Mouse (Mus musculus) erythroblast, embryonic 14.5 days (primary cell): Measurements from ENCODE around the gene Prkcb.

Experiments
- GATA1 ChIP-seq: IDR thresholded peaks from 2 replicates; pipeline ENCODE4 v1.6.1; 2012; ENCODE audit warnings: low read length, inconsistent platforms, mixed read lengths
- TAL1 ChIP-seq: IDR thresholded peaks from 3 replicates; pipeline ENCODE4 v1.6.1; 2012; ENCODE audit warnings: low read length, inconsistent platforms, mixed read lengths

GRCm38 (mm10) chr7:122370488-122370887, 81.9 kb downstream of the Prkcb start:
- TF ChIP-seq TAL1 (no peak), GATA1 (no peak)
